Mouse (Mus musculus) testis, adult 2 months (tissue): ENCODE measurements around the gene Otop2.

Experiments
- CTCF ChIP-seq: fragments of 200-500 bp; IDR thresholded peaks from 2 replicates; pipeline ENCODE4 v1.5.1; 2012; ENCODE audit warnings: low read depth, mild to moderate bottlenecking, inconsistent platforms, low read length, moderate library complexity; ENCODE audit not compliant: control insufficient read depth, insufficient read depth, insufficient replicate concordance
- POLR2A ChIP-seq: fragments of 200-500 bp; IDR thresholded peaks from 2 replicates; pipeline ENCODE4 v1.6.1; 2012; ENCODE audit warnings: low read depth, mild to moderate bottlenecking, inconsistent platforms, low read length, moderate library complexity; ENCODE audit not compliant: control insufficient read depth

GRCm38 (mm10) chr11:115366706-115367394, 59.9 kb downstream of the Otop2 start:
- TF ChIP-seq CTCF (no peak), POLR2A (no peak)
